Mouse (Mus musculus) layer of hippocampus, adult 2 months (tissue): ENCODE data around the gene Cand1. TPM values are rescaled to one million over a fixed set of nuclear protein-coding genes. Genes with fewer than 3 reads are reported as not detected.
A peak's percentile ranks its signal among the peaks of the same experiment; 100 is the strongest.

Experiments used
- DNase-seq, 2 experiments: peaks; one replicate each; pipeline ENCODE4 v3.0.0; 2022; ENCODE audit warnings: low spot score in 2 of 2
- H3K27ac ChIP-seq: fragments of 200-600 bp; 2 replicates; pipeline ENCODE4 v1.8.1; 2022
- H3K4me3 ChIP-seq: fragments of 200-600 bp; 2 replicates; pipeline ENCODE4 v1.8.1; 2022; ENCODE audit warnings: mild to moderate bottlenecking
- CTCF ChIP-seq: fragments of 200-600 bp; conservative IDR thresholded peaks from 2 replicates; pipeline ENCODE4 v1.8.1; 2022; ENCODE audit warnings: antibody characterized with exemption, mild to moderate bottlenecking, moderate library complexity
- total RNA-seq, 2 experiments: library from RNA; stranded (reverse); gene quantifications; 2 replicates each; pipeline ENCODE4 v1.2.3; 2021

Cand1 gene
- total RNA-seq, 2 experiments from 2014 or later: 140 to 155 TPM

DNA sequence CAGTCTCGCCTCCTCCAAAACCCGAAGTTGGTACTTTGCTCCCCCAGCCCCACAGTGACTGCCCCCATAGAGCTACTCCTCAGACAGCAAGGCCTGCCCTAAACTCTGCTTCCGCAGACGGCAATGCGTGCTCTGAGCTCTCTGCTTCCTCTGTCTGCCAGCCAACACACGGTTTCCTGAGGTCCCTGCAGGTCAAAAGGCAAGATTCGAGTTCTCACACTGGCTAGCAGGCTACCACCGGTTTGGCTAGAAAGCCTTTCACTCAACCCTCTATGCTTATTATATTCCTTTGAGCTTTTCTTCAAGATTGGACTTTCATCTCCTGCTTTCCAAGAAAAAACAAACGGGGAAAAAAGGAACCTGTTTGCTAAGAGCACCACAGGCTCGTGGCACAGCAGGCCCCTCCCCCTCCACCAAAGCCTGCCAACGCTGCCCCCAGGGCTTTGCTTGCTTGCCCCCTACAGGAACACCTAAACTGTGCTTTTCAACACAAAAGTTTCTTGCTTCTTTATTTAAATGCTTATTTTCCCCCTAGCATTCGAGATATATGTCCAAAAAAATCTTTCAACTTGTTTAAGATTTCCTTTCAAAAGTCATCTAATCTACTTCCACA, 35.4 kb downstream of the Cand1 start:
- Histone ChIP-seq H3K27ac (no peak overlapping the region), H3K4me3 (no peak overlapping the region)
- no peak for DNase-seq
- TF ChIP-seq CTCF: 0 out of 2 replicates have a peak, but pooled peaks have one; percentile 14

DNA sequence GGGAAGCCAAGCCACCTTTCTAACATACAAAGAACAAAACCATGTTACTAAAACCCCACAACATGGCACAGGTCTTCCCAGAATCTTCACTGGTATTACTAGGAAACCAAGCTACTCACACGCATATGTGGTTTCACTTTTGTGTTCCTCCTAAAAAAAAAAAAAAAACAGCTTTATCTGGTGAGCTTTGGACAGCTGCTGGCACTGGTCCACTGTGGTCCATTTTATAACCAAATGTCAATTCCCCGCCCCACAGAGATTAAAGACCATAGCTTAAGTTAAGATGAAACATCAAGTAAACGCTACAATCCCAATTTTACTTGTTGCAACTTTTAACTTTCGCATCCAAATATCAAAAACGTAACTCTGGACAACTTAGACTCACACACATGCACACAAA, 40.0 kb downstream of the Cand1 start:
- DNase-seq: no peak
- TF ChIP-seq CTCF: no peak
- Histone ChIP-seq H3K27ac (no peak overlapping the region), H3K4me3 (no peak overlapping the region)

DNA sequence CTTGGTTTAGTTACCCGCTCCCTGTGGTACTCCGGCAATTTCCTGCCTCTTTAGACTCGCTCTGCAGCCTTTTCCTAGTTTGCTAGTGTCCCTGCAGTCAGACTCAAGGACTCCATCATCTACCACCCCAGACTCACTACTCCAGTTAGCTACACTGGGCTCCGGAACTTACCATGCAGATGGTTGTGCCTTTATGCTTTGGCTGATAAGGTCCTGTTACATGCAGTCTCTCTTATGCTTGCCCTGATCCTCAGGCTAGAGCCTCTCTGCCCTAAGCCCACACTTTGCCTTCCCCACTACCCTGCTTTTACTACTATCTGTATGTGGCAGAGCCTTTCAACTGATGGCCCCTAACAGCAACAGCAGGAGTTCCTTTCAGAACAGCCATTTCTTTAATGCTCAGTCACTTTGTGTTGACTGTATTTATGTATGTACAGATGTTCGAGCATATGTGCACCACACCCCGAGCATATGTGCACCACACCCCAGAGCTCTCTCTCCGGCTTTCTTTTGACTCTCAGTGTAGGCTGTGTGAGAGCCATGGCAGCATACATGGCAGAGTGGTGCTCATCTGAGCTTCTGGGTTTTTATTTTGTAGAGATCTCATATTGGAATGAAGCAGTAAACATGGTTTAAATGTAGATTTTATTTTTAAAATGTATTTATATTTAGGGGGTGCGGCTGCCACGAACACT, 41.5 kb downstream of the Cand1 start:
- DNase-seq: no peak
- Histone ChIP-seq H3K4me3 (no peak overlapping the region), H3K27ac (no peak overlapping the region)
- TF ChIP-seq CTCF: no peak

DNA sequence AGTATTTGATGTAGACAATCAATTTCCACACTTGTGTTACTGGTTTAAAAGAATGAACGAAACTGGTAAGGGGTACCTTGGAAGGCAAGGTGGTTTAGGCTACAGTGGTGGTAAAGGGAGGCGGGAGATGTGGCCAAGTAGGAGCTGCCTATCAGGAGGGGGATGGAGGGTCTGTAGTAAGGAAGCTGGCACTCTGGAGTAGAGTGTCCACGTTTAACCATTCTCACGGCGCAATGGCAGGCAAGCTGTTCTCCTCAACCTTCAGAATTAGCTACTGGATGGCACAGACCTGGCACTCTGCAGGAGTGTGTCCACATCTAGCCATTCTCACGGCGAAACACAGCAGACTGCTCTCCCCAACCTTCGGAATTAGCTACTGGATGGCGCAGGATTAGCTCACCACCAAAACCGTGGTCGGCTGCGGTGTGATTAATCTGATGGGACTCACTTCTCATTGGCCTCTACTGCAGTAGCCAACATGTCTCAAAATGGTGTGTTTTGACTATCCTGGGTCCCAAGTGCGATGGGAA, 42.2 kb downstream of the Cand1 start:
- H3K4me3 ChIP-seq: no peak overlapping the region
- TF ChIP-seq CTCF: no peak
- H3K27ac ChIP-seq: no peak overlapping the region
- DNase-seq: no peak

DNA sequence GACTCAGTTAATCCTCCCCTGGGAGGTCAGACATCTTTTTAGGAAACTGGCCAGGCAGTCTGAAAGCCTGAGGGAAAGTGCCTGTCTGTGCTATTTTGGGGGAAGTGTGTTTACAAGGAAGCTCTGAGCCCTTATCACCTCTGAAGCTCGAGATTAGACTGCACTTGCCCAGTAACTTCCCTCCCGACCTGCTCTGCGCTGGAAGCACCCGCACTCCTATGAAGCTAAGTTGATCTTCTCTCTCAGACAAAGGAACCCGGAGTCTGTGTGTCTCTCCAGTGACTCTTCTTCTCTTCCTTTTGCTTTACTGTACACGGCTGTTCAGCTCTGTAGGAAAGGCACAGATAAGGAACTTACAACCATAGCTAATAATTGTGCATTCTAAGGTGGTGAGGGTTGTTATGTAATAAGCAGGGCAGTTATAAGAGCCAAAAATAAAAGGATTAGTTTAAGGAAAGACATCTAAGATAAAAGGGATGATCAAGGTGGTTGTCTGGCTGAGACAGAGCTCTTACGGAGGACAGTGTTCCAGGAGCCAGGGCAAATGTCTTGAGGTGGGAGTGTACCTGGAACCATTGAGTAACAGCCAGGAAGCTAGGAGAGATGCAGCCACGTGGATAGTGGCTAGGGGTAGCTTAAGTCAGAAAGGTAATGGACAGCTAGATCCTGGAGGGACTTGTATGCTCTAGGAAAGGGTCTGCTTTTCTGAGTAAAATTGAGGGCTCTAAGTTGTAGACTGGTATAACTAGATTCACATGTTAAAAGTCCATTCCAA, 47.1 kb downstream of the Cand1 start:
- Histone ChIP-seq H3K27ac (no peak overlapping the region), H3K4me3 (no peak overlapping the region)
- DNase-seq: no peak
- no peak for TF ChIP-seq CTCF

DNA sequence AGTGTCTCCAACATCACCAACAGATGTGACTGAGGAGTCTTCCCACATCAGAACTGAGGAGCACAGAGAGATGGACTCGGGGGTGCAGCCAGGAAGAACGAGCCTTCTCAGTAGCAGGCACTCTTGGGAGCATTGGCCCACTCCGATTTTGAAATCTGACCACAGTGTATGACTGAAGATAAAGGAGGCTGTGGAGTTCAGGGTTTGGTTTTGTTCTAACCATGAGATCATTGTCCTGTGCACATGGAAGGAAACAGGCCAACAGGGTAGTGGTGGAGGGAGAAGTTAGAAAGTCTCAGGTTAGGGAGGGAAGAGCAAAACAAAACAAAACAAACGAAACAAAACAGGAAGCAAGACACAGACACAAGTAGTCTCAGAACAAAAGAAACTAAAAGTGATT, 52.1 kb downstream of the Cand1 start:
- DNase-seq: no peak
- H3K4me3 ChIP-seq: no peak overlapping the region
- no peak for TF ChIP-seq CTCF
- no peak overlapping the region for H3K27ac ChIP-seq

DNA sequence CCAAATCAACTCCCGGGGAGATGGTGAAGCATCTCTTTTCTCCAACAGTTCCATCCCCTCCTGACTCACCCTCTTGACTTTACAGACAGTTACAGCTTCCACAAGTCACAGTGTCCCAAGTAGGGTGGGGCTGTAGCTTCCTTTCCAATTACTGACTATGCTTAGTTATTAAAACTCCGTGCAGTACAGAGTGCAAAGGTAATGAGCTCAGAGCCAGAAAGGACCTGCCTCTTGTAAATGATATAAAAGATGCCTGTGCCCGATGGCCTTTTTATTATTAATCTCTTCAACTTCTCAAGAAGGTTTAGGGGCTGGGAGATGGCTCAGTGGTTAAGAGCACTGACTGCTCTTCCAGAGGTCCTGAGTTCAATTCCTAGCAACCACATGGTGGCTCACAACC, 70.2 kb downstream of the Cand1 start:
- no peak for TF ChIP-seq CTCF
- no peak overlapping the region for H3K27ac ChIP-seq
- no peak overlapping the region for H3K4me3 ChIP-seq
- no peak for DNase-seq

DNA sequence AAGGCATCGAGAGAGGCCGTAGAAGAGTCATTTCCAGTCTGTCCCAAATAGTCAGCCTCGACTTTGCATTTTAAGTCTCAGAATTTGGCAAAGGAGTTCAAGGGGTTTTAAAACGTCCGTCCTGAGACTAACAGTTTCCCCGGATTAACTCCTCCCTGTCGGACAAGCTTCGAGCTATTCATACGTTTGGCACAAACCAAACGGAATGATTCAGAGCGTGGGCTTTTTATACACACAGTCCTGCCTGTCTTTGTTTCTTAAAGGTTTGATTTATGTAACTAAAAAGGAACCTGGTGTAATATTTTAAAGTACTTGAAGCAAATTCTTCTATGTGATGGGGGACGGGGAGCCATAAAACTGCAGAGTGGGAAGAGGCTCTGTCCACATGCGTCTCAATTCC, 70.6 kb downstream of the Cand1 start:
- DNase-seq: no peak
- no peak for TF ChIP-seq CTCF
- no peak overlapping the region for H3K27ac ChIP-seq
- H3K4me3 ChIP-seq: no peak overlapping the region

DNA sequence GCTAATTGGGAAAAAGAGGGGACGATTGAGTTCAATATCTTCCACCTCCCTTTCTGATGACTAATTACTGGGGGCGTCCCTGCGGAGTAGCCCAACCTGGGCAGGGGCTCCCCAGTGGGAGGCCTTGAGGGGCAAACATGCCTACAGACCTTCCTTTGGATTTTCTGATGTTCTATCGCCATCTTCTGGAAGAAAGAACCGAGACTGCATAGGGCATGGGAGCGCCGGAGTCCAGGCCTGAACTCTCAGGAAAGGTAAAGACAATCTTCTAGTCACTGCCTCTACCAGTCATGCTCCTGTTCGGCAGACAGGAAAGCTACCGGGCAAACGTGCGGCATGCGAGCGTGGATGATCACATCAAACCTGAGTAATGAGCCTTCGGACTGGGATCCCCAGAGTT, 71.1 kb downstream of the Cand1 start:
- H3K27ac ChIP-seq: no peak overlapping the region
- peak; percentile 12 to 44 for DNase-seq
- TF ChIP-seq CTCF: peak; percentile 74
- H3K4me3 ChIP-seq: no peak overlapping the region

DNA sequence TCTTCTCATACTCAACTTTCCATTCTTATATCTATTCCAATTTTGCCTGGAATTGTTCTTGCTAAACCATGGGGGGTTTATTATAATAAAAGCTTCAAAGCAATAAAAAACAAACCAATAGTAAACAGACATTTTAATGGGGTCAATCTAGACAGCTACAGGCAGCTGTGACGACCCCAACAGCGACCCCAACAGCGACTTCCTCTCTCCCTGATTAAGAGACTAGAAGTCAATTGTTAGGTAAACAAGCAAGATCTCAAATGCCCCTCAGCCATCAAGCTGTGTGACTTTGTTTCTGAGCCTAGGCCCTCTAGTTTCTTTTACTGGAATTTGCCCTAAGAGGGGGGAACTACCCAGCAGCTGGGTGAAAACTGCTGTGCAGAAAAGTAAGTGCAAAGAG, 72.0 kb downstream of the Cand1 start:
- no peak for DNase-seq
- no peak overlapping the region for H3K27ac ChIP-seq
- no peak for TF ChIP-seq CTCF
- no peak overlapping the region for H3K4me3 ChIP-seq

DNA sequence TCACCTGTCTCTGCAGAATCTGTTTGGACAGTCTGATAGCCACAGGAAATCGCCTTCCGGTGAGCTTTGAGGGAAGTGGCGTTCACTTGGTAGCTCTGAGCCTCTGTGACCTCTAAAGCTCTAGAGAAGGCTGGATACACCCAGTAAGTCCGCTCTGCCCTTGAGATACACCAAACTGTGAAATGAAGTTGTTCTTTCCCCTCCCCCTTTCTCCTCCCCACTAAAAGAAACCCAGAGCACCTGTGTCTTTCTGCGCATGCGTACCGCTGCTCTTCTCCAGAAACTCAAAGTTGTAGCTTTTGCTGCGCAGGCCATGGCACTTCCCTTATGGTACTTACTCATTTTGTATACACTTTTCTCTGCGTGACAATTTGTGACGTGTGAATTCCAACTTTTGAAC, 74.8 kb downstream of the Cand1 start:
- no peak overlapping the region for H3K27ac ChIP-seq
- no peak for DNase-seq
- TF ChIP-seq CTCF: no peak
- no peak overlapping the region for H3K4me3 ChIP-seq

DNA sequence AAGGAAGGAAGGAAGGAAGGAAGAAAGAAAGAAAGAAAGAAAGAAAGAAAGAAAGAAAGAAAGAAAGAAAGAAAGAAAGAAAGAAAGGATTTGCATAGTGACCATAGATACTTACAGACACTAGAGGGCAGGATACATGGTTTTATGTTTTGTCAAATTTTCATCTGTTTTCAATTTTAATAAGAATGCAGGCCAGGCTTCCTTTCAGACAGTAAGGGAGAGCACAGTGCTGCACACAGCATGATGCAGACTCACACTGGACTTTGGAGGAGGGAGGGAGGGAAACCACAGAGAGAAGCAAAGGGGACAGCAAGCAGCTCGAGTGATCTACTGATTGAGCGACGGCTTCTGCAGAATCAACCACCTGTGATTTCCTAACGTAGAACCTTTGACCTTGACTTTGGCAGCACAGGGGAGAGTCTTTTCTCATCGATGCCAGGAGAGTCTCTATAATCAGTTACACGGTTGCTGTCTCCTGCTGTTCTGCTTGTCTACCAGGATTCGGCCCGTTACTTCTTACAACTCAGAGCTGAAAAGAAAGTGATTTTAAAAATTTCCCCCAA, 78.0 kb downstream of the Cand1 start:
- no peak for DNase-seq
- TF ChIP-seq CTCF: peak; percentile 70
- Histone ChIP-seq H3K27ac (no peak overlapping the region), H3K4me3 (no peak overlapping the region)

DNA sequence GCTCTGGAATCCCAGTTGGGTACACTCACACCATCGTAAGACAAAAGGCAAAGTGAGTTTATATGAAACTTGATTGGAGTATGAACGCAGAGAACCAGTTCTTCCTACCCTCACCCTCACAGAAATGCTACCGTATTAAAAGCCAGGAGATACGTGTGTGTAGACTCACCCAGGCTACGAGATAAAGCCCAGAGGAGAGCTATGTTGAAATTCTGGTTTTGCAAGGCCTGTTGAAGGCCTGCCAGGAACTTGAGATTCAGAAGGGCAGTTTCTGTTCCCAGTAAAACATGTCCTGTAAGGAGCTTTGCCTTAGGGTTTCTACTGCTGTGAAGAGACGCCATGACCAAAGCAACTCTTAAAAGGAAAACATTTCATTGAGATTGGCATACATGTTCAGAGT, 79.7 kb downstream of the Cand1 start:
- DNase-seq: no peak
- no peak for TF ChIP-seq CTCF
- Histone ChIP-seq H3K27ac (no peak overlapping the region), H3K4me3 (no peak overlapping the region)

DNA sequence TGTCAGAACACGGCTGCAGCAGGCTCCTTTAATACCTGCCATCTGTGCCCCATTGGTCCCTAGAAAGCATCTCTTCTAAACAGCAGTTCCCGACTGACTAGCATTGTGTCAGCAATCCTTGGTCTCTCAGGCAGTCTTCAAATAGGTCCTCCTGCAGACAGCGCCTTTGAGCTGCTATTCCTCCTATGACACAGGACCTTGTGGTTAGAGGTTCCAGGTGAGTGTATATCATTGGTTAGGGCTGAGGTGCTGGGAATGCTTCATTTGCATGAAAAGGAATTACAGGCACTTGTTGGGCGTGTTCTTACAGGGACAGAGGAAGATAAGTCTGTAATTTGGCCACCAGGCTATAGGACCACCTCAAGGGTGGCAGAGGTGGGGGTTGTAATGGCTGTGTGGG, 90.6 kb downstream of the Cand1 start:
- DNase-seq: no peak
- TF ChIP-seq CTCF: no peak
- Histone ChIP-seq H3K4me3 (no peak overlapping the region), H3K27ac (no peak overlapping the region)

Other genes starting within 250 kb of the Cand1 start
- 10 to 100 TPM; 27.6 to 28.9 TPM for gene Grip1, start 213.8 kb upstream of the Cand1 start, total RNA-seq